Mouse (Mus musculus) kidney, embryonic 14.5 days (tissue): Measurements from ENCODE around the gene Actg2. TPM values are rescaled to one million over a fixed set of nuclear protein-coding genes. Genes with fewer than 3 reads are reported as not detected.
A peak's percentile ranks its signal among the peaks of the same experiment; 100 is the strongest.

Source experiments
- ATAC-seq: fragments of 200-750 bp; cut with Nextera tagmentation; 2 replicates; pipeline ENCODE4 v1.8.0; 2017; ENCODE audit warnings: moderate number of reproducible peaks, mild to moderate bottlenecking, moderate TSS enrichment, moderate library complexity; ENCODE audit not compliant: low FRiP score, low TSS enrichment
- H3K27ac ChIP-seq: fragments of 300-500 bp; sonication (generic); 2 replicates; pipeline ENCODE4 v1.5.1; 2014; ENCODE audit warnings: low read depth, mild to moderate bottlenecking, low read length, moderate library complexity, mixed read lengths
- H3K27me3 ChIP-seq: fragments of 300-500 bp; sonication (generic); 2 replicates; pipeline ENCODE4 v1.6.1; 2014; ENCODE audit warnings: mild to moderate bottlenecking, low read length; ENCODE audit not compliant: control insufficient read depth, insufficient read depth
- H3K36me3 ChIP-seq: fragments of 300-500 bp; sonication (generic); 2 replicates; pipeline ENCODE4 v1.6.1; 2014; ENCODE audit warnings: low read length, mixed read lengths; ENCODE audit not compliant: control insufficient read depth, insufficient read depth
- H3K4me1 ChIP-seq: fragments of 300-500 bp; sonication (generic); 2 replicates; pipeline ENCODE4 v1.6.1; 2014; ENCODE audit warnings: low read length, mixed read lengths; ENCODE audit not compliant: control insufficient read depth, insufficient read depth
- H3K4me2 ChIP-seq: fragments of 300-500 bp; sonication (generic); replicated peaks from 2 replicates; pipeline ENCODE4 v1.6.1; 2014; ENCODE audit warnings: low read depth, mild to moderate bottlenecking, low read length
- H3K4me3 ChIP-seq: fragments of 300-500 bp; sonication (generic); 2 replicates; pipeline ENCODE4 v1.5.1; 2014; ENCODE audit warnings: mild to moderate bottlenecking, low read length
- H3K9ac ChIP-seq: fragments of 300-500 bp; sonication (generic); 2 replicates; pipeline ENCODE4 v1.6.1; 2014; ENCODE audit warnings: low read depth, mild to moderate bottlenecking, low read length, moderate library complexity
- H3K9me3 ChIP-seq: fragments of 300-500 bp; sonication (generic); 2 replicates; pipeline ENCODE4 v1.6.1; 2016; ENCODE audit warnings: low read length; ENCODE audit not compliant: control insufficient read depth
- WGBS: fragments of 180-500 bp; shearing (Covaris S2); extraction: QIAGEN DNeasy Blood & Tissue Kit; methylation state at CpG from one replicate; pipeline ENCODE4 v1.1.7; 2014; 5-methylcytosine and 5-hydroxymethylcytosine counted together
- polyA plus RNA-seq: library from polyadenylated mRNA; unstranded; fragments of >200 nt; fragmentation: Nextera tagmentation; extraction: Ambion mirVana; gene quantifications from 2 replicates; pipeline ENCODE4 v1.2.1, GENCODE M21; 2014

The Actg2 gene
- polyA plus RNA-seq, 1 experiment from 2014 or later, result 7.6 TPM

DNA sequence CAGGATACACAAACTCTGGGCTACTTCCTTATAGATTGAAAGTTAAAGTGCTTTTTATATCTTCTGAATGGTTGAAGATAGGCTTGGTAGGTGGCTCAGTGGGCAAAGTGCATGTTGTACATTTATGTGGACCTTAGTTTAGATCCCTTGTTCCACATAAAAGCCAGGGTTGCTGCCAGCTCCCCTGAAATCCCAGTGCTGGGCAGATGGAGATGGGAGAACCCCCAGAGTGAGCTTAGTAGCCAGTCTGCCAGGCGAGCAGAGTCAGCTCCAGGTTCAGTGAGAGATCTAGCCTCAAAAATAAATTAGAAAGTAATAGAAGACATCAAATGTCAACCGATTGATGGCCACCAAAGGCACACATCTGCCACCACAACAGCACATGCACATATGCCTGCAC, 3.5 kb downstream of the Actg2 start:
- H3K9me3 ChIP-seq, result no peaks in the 10 kb centered on the region
- H3K4me1 ChIP-seq, result no peaks in the 10 kb centered on the region
- WGBS, result 63% methylated on average over 2 of the region's 2 CpGs
- no peak for ATAC-seq
- no peak overlapping the region for H3K9ac ChIP-seq
- H3K27me3 ChIP-seq, result no peaks in the 10 kb centered on the region
- H3K4me2 ChIP-seq, result no peak overlapping the region
- H3K27ac ChIP-seq, result no peak overlapping the region
- no peaks in the 10 kb centered on the region for H3K36me3 ChIP-seq
- no peak overlapping the region for H3K4me3 ChIP-seq

DNA sequence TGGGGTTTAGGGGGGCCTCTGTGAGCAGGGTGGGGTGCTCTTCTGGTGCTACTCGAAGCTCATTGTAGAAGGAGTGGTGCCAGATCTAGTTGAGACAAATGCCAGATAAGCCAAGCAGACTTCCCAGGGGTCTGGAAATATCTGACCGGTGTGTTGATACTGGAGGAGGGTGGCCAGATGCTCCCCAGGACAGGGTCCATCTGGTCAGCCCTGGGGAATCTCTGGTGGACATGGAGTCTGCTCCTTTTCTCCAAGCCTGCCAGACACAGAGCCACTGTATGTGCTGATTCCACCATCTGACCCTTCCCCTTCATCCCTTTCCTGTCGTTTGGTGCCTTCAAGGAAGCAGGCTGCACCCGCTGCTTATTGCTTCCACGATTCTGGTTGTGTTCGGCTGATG, 12.9 kb downstream of the Actg2 start:
- no peaks in the 10 kb centered on the region for H3K36me3 ChIP-seq
- H3K9me3 ChIP-seq, result no peaks in the 10 kb centered on the region
- no peaks in the 10 kb centered on the region for H3K27me3 ChIP-seq
- no peak overlapping the region for H3K9ac ChIP-seq
- no peak overlapping the region for H3K4me3 ChIP-seq
- no peaks in the 10 kb centered on the region for H3K4me1 ChIP-seq
- 54% methylated on average over 6 of the region's 6 CpGs for WGBS
- H3K27ac ChIP-seq, result no peak overlapping the region
- no peak for ATAC-seq
- H3K4me2 ChIP-seq, result no peak overlapping the region

DNA sequence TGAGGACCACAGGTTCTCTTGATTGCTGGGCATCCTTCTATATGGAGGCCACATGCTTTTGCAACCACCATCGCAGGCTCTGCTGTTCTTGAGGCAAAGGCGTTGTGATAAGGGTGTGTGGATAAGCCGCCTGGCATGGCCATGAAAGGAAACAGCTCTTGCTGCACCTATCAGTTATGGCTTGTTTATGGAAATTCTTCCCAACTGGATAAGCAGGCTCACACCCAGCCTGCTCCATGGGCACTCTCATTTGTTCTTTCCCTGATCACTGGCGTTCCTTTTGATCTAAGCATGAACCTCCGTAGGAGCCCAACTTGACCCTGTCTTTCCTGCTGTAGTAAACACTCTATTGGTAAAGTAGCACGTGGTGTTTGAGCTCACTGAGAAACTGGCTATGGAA, 14.3 kb downstream of the Actg2 start:
- 72% methylated on average over 6 of the region's 6 CpGs for WGBS
- Histone ChIP-seq H3K27ac (no peak overlapping the region), H3K9ac (no peak overlapping the region), H3K4me3 (no peak overlapping the region), H3K4me1 (no peaks in the 10 kb centered on the region), H3K4me2 (no peak overlapping the region), H3K9me3 (no peaks in the 10 kb centered on the region), H3K36me3 (no peaks in the 10 kb centered on the region), H3K27me3 (no peaks in the 10 kb centered on the region)
- ATAC-seq, result no peak

- no peaks in the 10 kb centered on the region for H3K9me3 ChIP-seq
- WGBS, result 86% methylated on average over 3 of the region's 3 CpGs
- no peak overlapping the region for H3K27ac ChIP-seq
- no peak for ATAC-seq
- no peak overlapping the region for H3K4me3 ChIP-seq
- H3K27me3 ChIP-seq, result no peaks in the 10 kb centered on the region
- no peaks in the 10 kb centered on the region for H3K4me1 ChIP-seq
- no peak overlapping the region for H3K9ac ChIP-seq
- H3K36me3 ChIP-seq, result no peaks in the 10 kb centered on the region
- no peak overlapping the region for H3K4me2 ChIP-seq
Observed at GRCm38 (mm10) chr6:83518637-83519036, 17.4 kb downstream of the Actg2 start.

- no peak overlapping the region for H3K4me3 ChIP-seq
- H3K27me3 ChIP-seq, result no peaks in the 10 kb centered on the region
- no peak overlapping the region for H3K4me2 ChIP-seq
- no peaks in the 10 kb centered on the region for H3K36me3 ChIP-seq
- no peak for ATAC-seq
- H3K4me1 ChIP-seq, result no peaks in the 10 kb centered on the region
- no peaks in the 10 kb centered on the region for H3K9me3 ChIP-seq
- H3K27ac ChIP-seq, result no peak overlapping the region
- WGBS, result 76% methylated on average over 3 of the region's 3 CpGs
- no peak overlapping the region for H3K9ac ChIP-seq
Observed at GRCm38 (mm10) chr6:83515172-83515571, 20.9 kb downstream of the Actg2 start.

- WGBS, result 25% methylated on average over 1 of the region's 1 CpGs
- Histone ChIP-seq H3K4me3 (no peak overlapping the region), H3K27me3 (no peaks in the 10 kb centered on the region), H3K4me1 (no peaks in the 10 kb centered on the region), H3K9me3 (no peaks in the 10 kb centered on the region), H3K36me3 (no peaks in the 10 kb centered on the region), H3K9ac (no peak overlapping the region), H3K27ac (no peak overlapping the region), H3K4me2 (no peak overlapping the region)
- ATAC-seq, result no peak
Observed at GRCm38 (mm10) chr6:83512495-83512894, 23.6 kb downstream of the Actg2 start.

DNA sequence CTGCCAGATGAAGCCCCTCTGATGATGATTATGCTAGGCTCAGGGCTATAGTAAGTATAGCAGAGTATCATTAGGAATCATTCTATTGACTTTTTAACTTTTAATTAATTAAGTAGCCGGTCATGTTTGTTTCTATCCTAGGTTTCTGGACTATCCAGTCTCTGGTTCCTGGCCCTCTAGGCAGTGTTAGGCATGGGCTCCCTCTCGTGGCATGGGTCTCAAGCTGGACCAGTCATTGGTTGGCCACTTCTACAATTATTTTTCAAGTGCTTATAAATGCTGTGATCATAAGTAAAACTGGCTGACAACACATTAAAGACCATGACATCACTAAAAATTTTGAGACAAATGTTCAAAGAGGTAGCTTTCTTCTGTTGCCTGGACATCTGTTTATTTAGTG, 25.9 kb downstream of the Actg2 start:
- Histone ChIP-seq H3K27me3 (no peaks in the 10 kb centered on the region), H3K4me2 (no peak overlapping the region), H3K4me3 (no peak overlapping the region), H3K4me1 (peaks cover 6% of the 10 kb centered on the region; the same call in 1 of the 2 replicates), H3K9ac (no peak overlapping the region), H3K36me3 (no peaks in the 10 kb centered on the region), H3K9me3 (no peaks in the 10 kb centered on the region), H3K27ac (no peak overlapping the region)
- WGBS, result 66% methylated on average over 2 of the region's 2 CpGs
- ATAC-seq, result no peak

GRCm38 (mm10) chr6:83509442-83509841, 26.6 kb downstream of the Actg2 start:
- ATAC-seq, result no peak
- Histone ChIP-seq H3K36me3 (no peaks in the 10 kb centered on the region), H3K9ac (no peak overlapping the region), H3K4me1 (peaks cover 6% of the 10 kb centered on the region; the same call in 1 of the 2 replicates), H3K9me3 (no peaks in the 10 kb centered on the region), H3K4me3 (no peak overlapping the region), H3K27ac (no peak overlapping the region), H3K4me2 (no peak overlapping the region), H3K27me3 (no peaks in the 10 kb centered on the region)
- WGBS, result 53% methylated on average over 8 of the region's 8 CpGs

DNA sequence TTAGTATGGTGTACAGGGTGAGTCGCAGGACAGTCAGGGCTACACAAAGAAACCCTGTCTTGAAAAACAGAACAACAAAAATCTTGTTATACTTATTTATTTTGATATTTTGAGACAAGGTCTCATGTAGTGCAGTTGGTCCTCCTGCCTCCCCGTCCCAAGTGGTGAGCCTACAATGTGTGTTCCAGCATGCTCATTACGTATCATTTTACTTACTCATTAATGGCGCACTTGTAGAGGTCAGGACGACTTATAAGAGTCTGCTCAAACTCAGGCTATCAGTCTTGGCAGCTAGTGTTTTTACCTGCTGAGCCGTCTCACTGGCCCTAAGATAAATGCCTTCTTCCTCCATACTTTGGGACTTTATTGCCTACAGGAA, 28.9 kb downstream of the Actg2 start:
- ATAC-seq, result no peak; the same call in 1 of the 2 replicates
- H3K27ac ChIP-seq, result peak overlapping the region; percentile 94; the same call in 1 of the 2 replicates
- peak overlapping the region; percentile 87; the same call in 1 of the 2 replicates for H3K9ac ChIP-seq
- no peaks in the 10 kb centered on the region for H3K36me3 ChIP-seq
- H3K27me3 ChIP-seq, result no peaks in the 10 kb centered on the region
- H3K4me1 ChIP-seq, result peaks cover 6% of the 10 kb centered on the region; the same call in 1 of the 2 replicates
- H3K4me2 ChIP-seq, result peak overlapping the region; percentile 72
- no peaks in the 10 kb centered on the region for H3K9me3 ChIP-seq
- 26% methylated on average over 6 of the region's 6 CpGs for WGBS
- peak overlapping the region; percentile 81 for H3K4me3 ChIP-seq
